Mouse (Mus musculus) myocyte (in vitro differentiated cells): ENCODE measurements around the gene Ceacam16.

Experiments used
- CEBPB ChIP-seq: IDR thresholded peaks from 2 replicates; pipeline ENCODE4 v1.6.1; 2011; ENCODE audit warnings: mild to moderate bottlenecking, moderate library complexity; ENCODE audit not compliant: poor library complexity, insufficient read depth, severe bottlenecking
- E2F4 ChIP-seq: IDR thresholded peaks from one replicate; pipeline ENCODE4 v1.6.1; 2011; ENCODE audit warnings: mild to moderate bottlenecking, control low read depth, moderate library complexity; ENCODE audit not compliant: insufficient read depth
- MAX ChIP-seq: IDR thresholded peaks from one replicate; pipeline ENCODE4 v1.6.1; 2011; ENCODE audit warnings: low read depth, mild to moderate bottlenecking, control low read depth
- MYOD1 ChIP-seq, 3 experiments: IDR thresholded peaks; one replicate each; pipeline ENCODE4 v1.6.1; 2011; ENCODE audit warnings: control low read depth in 2 of 3, low read depth in 2 of 3, mild to moderate bottlenecking in 2 of 3, moderate library complexity in 1 of 3; ENCODE audit not compliant: insufficient read length in 2 of 3, control insufficient read depth in 1 of 3
- MYOG ChIP-seq, 3 experiments: IDR thresholded peaks; one replicate each; pipeline ENCODE4 v1.6.1; 2011; ENCODE audit warnings: control low read depth in 2 of 3, low read depth in 2 of 3, mild to moderate bottlenecking in 2 of 3; ENCODE audit not compliant: insufficient read length in 2 of 3, control insufficient read depth in 1 of 3, insufficient read depth in 1 of 3
- POLR2A ChIP-seq: IDR thresholded peaks from one replicate; pipeline ENCODE4 v1.6.1; 2011; ENCODE audit warnings: low read depth, mild to moderate bottlenecking, control low read depth, moderate library complexity; ENCODE audit not compliant: insufficient read length
- POLR2AphosphoS2 ChIP-seq: IDR thresholded peaks from one replicate; pipeline ENCODE4 v1.6.1; 2011; ENCODE audit warnings: low read depth, control low read depth; ENCODE audit not compliant: insufficient read length
- REST ChIP-seq: IDR thresholded peaks from one replicate; pipeline ENCODE4 v1.6.1; 2011; ENCODE audit warnings: mild to moderate bottlenecking, control low read depth, moderate library complexity; ENCODE audit not compliant: insufficient read depth, insufficient read length
- TCF12 ChIP-seq: IDR thresholded peaks from one replicate; pipeline ENCODE4 v1.6.1; 2011; ENCODE audit warnings: mild to moderate bottlenecking, control low read depth; ENCODE audit not compliant: poor library complexity, insufficient read depth, severe bottlenecking
- TCF3 ChIP-seq: IDR thresholded peaks from one replicate; pipeline ENCODE4 v1.6.1; 2011; ENCODE audit warnings: low read depth, control low read depth; ENCODE audit not compliant: insufficient read length
- USF1 ChIP-seq: IDR thresholded peaks from one replicate; pipeline ENCODE4 v1.6.1; 2011; ENCODE audit warnings: low read depth, mild to moderate bottlenecking, control low read depth, moderate library complexity

DNA sequence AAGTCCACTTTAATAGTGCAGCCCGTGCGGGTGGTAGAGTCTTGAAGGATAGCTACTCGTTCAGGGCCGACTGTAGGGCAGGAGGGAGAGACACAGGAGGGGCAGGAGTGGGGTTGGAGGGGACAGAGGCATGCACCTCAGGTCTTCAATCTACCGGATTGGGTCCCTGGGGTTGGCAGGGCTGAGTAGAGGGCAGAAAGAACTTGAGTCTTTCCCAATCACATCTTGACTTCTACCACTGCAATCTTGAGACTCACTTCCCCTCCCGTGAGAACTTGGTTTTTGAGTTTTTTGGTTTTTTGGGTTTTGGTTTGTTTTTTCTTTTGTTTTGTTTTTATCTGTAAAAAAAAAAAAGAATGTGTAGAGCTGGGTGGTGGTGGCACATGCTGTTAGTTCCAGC is 4.8 kb downstream of the Ceacam16 start:
- TF ChIP-seq E2F4 (no peak), MYOG (IDR thresholded peaks at IDR 0.05; ENCODE audit: control insufficient read depth in 1 of 3, insufficient read depth in 1 of 3, insufficient read length in 2 of 3, low read depth in 2 of 3) (no peak), USF1 (no peak), POLR2AphosphoS2 (no peak), POLR2A (no peak), TCF3 (no peak), MYOD1 (IDR thresholded peaks at IDR 0.05; ENCODE audit: control insufficient read depth in 1 of 3, insufficient read length in 2 of 3, low read depth in 2 of 3) (no peak), MAX (no peak), CEBPB (no peak), REST (no peak), TCF12 (no peak)
